Mouse (Mus musculus) lung, postnatal 0 days (tissue): ENCODE measurements around the gene Cpt1a.

Source experiments
- CTCF ChIP-seq: IDR thresholded peaks from 2 replicates; pipeline ENCODE4 v1.5.1; 2016; ENCODE audit warnings: antibody characterized with exemption, mild to moderate bottlenecking
- EP300 ChIP-seq: IDR thresholded peaks from 2 replicates; pipeline ENCODE4 v1.6.1; 2016; ENCODE audit warnings: antibody characterized with exemption, mild to moderate bottlenecking, control low read depth

GRCm38 (mm10) chr19:3434641-3435040 lies 112.5 kb downstream of the Cpt1a start:
- TF ChIP-seq CTCF (no peak), EP300 (no peak)
